Mouse (Mus musculus): Measurements from ENCODE around the gene Alg14. TPM values are rescaled to one million over a fixed set of nuclear protein-coding genes. Genes with fewer than 3 reads are reported as not detected.

Gene Alg14
- polyA plus RNA-seq, 1 experiment from 2014 or later = 33.8 TPM

- no peak overlapping the region for H3K27ac ChIP-seq (replicated peaks)
- no peak overlapping the region for H3K4me2 ChIP-seq (replicated peaks)
- 66% methylated on average over 7 of the region's 7 CpGs for WGBS
- H3K9me3 ChIP-seq = no peaks in the 10 kb centered on the region
- H3K4me3 ChIP-seq = no peak overlapping the region
- no peak overlapping the region for H3K9ac ChIP-seq (replicated peaks)
- ATAC-seq (ENCODE audit: low FRiP score, low read depth) = no peak
- peaks cover 65% of the 10 kb centered on the region for H3K27me3 ChIP-seq
- H3K36me3 ChIP-seq = no peaks in the 10 kb centered on the region
- 0 out of 2 replicates have a peak, but pooled peaks cover 4% of the 10 kb centered on the region for H3K4me1 ChIP-seq
Observed at GRCm38 (mm10) chr3:121261251-121261650, 30.3 kb upstream of the Alg14 start.

- no peak for ATAC-seq (ENCODE audit: low FRiP score, low read depth)
- no peaks in the 10 kb centered on the region for H3K36me3 ChIP-seq
- H3K9me3 ChIP-seq = no peaks in the 10 kb centered on the region
- 10% methylated on average over 17 of the region's 21 CpGs for whole genome bisulfite sequencing
- peak overlapping the region; percentile 94 for H3K4me2 ChIP-seq (replicated peaks)
- no peak overlapping the region for H3K27ac ChIP-seq (replicated peaks)
- peak overlapping the region; percentile 76 for H3K9ac ChIP-seq (replicated peaks)
- H3K4me1 ChIP-seq = 0 out of 2 replicates have a peak, but pooled peaks cover 4% of the 10 kb centered on the region
- H3K27me3 ChIP-seq = peaks cover 65% of the 10 kb centered on the region
- peak overlapping the region; percentile 76 for H3K4me3 ChIP-seq
Observed at GRCm38 (mm10) chr3:121261939-121262520, 29.5 kb upstream of the Alg14 start.

- Histone ChIP-seq H3K36me3 (no peaks in the 10 kb centered on the region), H3K9me3 (no peaks in the 10 kb centered on the region), H3K27ac (replicated peaks) (no peak overlapping the region; the same call in 1 of the 2 replicates), H3K4me2 (replicated peaks) (peak overlapping the region; percentile 94), H3K4me1 (0 out of 2 replicates have a peak, but pooled peaks cover 4% of the 10 kb centered on the region), H3K27me3 (peaks cover 63% of the 10 kb centered on the region), H3K9ac (replicated peaks) (peak overlapping the region; percentile 76), H3K4me3 (peak overlapping the region; percentile 76)
- WGBS = under 1% methylated on average over 95 of the region's 97 CpGs
- ATAC-seq (ENCODE audit: low FRiP score, low read depth) = peak; percentile 91
Observed at GRCm38 (mm10) chr3:121262521-121263204, 28.9 kb upstream of the Alg14 start.

GRCm38 (mm10) chr3:121263205-121263548 lies 28.4 kb upstream of the Alg14 start:
- Histone ChIP-seq H3K36me3 (no peaks in the 10 kb centered on the region), H3K4me3 (peak overlapping the region; percentile 76), H3K27me3 (peaks cover 61% of the 10 kb centered on the region), H3K9me3 (no peaks in the 10 kb centered on the region), H3K4me2 (replicated peaks) (peak overlapping the region; percentile 94), H3K27ac (replicated peaks) (no peak overlapping the region), H3K9ac (replicated peaks) (peak overlapping the region; percentile 76), H3K4me1 (0 out of 2 replicates have a peak, but pooled peaks cover 4% of the 10 kb centered on the region)
- WGBS = 3% methylated on average over 20 of the region's 20 CpGs
- ATAC-seq (ENCODE audit: low FRiP score, low read depth) = 0 out of 2 replicates have a peak, but pooled peaks have one; percentile 27

- Histone ChIP-seq H3K36me3 (no peaks in the 10 kb centered on the region), H3K4me2 (replicated peaks) (no peak overlapping the region), H3K4me1 (0 out of 2 replicates have a peak, but pooled peaks cover 4% of the 10 kb centered on the region), H3K27ac (replicated peaks) (no peak overlapping the region), H3K9me3 (no peaks in the 10 kb centered on the region), H3K4me3 (no peak overlapping the region), H3K27me3 (peaks cover 55% of the 10 kb centered on the region), H3K9ac (replicated peaks) (no peak overlapping the region)
- ATAC-seq (ENCODE audit: low FRiP score, low read depth) = no peak
- WGBS = 55% methylated on average over 6 of the region's 6 CpGs
Observed at GRCm38 (mm10) chr3:121264242-121264641, 27.3 kb upstream of the Alg14 start.

GRCm38 (mm10) chr3:121267283-121267682 lies 24.3 kb upstream of the Alg14 start:
- no peaks in the 10 kb centered on the region for H3K36me3 ChIP-seq
- no peaks in the 10 kb centered on the region for H3K9me3 ChIP-seq
- H3K9ac ChIP-seq (replicated peaks) = no peak overlapping the region
- no peak overlapping the region for H3K4me3 ChIP-seq
- ATAC-seq (ENCODE audit: low FRiP score, low read depth) = no peak
- H3K27me3 ChIP-seq = peaks cover 28% of the 10 kb centered on the region
- H3K27ac ChIP-seq (replicated peaks) = no peak overlapping the region
- H3K4me1 ChIP-seq = 0 out of 2 replicates have a peak, but pooled peaks cover under 1% of the 10 kb centered on the region
- no peak overlapping the region for H3K4me2 ChIP-seq (replicated peaks)
- 90% methylated on average over 5 of the region's 5 CpGs for WGBS

- no peak overlapping the region for H3K4me2 ChIP-seq (replicated peaks)
- no peaks in the 10 kb centered on the region for H3K9me3 ChIP-seq
- H3K27ac ChIP-seq (replicated peaks) = no peak overlapping the region
- 80% methylated on average over 2 of the region's 2 CpGs for WGBS
- H3K36me3 ChIP-seq = no peaks in the 10 kb centered on the region
- no peak for ATAC-seq (ENCODE audit: low FRiP score, low read depth)
- no peaks in the 10 kb centered on the region for H3K4me1 ChIP-seq
- H3K27me3 ChIP-seq = no peaks in the 10 kb centered on the region
- H3K4me3 ChIP-seq = no peak overlapping the region
- H3K9ac ChIP-seq (replicated peaks) = no peak overlapping the region
Observed at GRCm38 (mm10) chr3:121272577-121272976, 19.0 kb upstream of the Alg14 start.

- WGBS = 87% methylated on average over 2 of the region's 2 CpGs
- Histone ChIP-seq H3K4me3 (no peak overlapping the region), H3K27ac (replicated peaks) (no peak overlapping the region), H3K27me3 (no peaks in the 10 kb centered on the region), H3K9ac (replicated peaks) (no peak overlapping the region), H3K4me2 (replicated peaks) (no peak overlapping the region), H3K9me3 (no peaks in the 10 kb centered on the region), H3K36me3 (no peaks in the 10 kb centered on the region), H3K4me1 (no peaks in the 10 kb centered on the region)
- no peak for ATAC-seq (ENCODE audit: low FRiP score, low read depth)
Observed at GRCm38 (mm10) chr3:121274010-121274409, 17.6 kb upstream of the Alg14 start.

GRCm38 (mm10) chr3:121277009-121277408 lies 14.6 kb upstream of the Alg14 start:
- 80% methylated on average over 4 of the region's 4 CpGs for WGBS
- no peak overlapping the region for H3K9ac ChIP-seq (replicated peaks)
- H3K4me3 ChIP-seq = no peak overlapping the region
- no peak overlapping the region for H3K27ac ChIP-seq (replicated peaks)
- H3K9me3 ChIP-seq = no peaks in the 10 kb centered on the region
- H3K4me2 ChIP-seq (replicated peaks) = no peak overlapping the region
- no peak for ATAC-seq (ENCODE audit: low FRiP score, low read depth)
- no peaks in the 10 kb centered on the region for H3K36me3 ChIP-seq
- no peaks in the 10 kb centered on the region for H3K4me1 ChIP-seq
- no peaks in the 10 kb centered on the region for H3K27me3 ChIP-seq

GRCm38 (mm10) chr3:121277557-121277956 lies 14.0 kb upstream of the Alg14 start:
- WGBS = 90% methylated on average over 4 of the region's 4 CpGs
- Histone ChIP-seq H3K36me3 (no peaks in the 10 kb centered on the region), H3K27me3 (no peaks in the 10 kb centered on the region), H3K4me2 (replicated peaks) (no peak overlapping the region), H3K9me3 (no peaks in the 10 kb centered on the region), H3K4me1 (no peaks in the 10 kb centered on the region), H3K27ac (replicated peaks) (no peak overlapping the region), H3K9ac (replicated peaks) (no peak overlapping the region), H3K4me3 (no peak overlapping the region)
- ATAC-seq (ENCODE audit: low FRiP score, low read depth) = no peak

- 89% methylated on average over 14 of the region's 14 CpGs for WGBS
- no peaks in the 10 kb centered on the region for H3K9me3 ChIP-seq
- H3K4me2 ChIP-seq (replicated peaks) = no peak overlapping the region
- no peak for ATAC-seq (ENCODE audit: low FRiP score, low read depth)
- no peaks in the 10 kb centered on the region for H3K4me1 ChIP-seq
- no peak overlapping the region for H3K4me3 ChIP-seq
- no peak overlapping the region for H3K27ac ChIP-seq (replicated peaks)
- H3K36me3 ChIP-seq = no peaks in the 10 kb centered on the region
- H3K27me3 ChIP-seq = no peaks in the 10 kb centered on the region
- H3K9ac ChIP-seq (replicated peaks) = no peak overlapping the region
Observed at GRCm38 (mm10) chr3:121279679-121280078, 11.9 kb upstream of the Alg14 start.

GRCm38 (mm10) chr3:121282998-121283397 lies 8.6 kb upstream of the Alg14 start, which contains the start of gene Tmem56:
Gene Tmem56, minus strand, starts transcription at chr3:121283098.
- no peaks in the 10 kb centered on the region for H3K27me3 ChIP-seq
- WGBS = 87% methylated on average over 4 of the region's 4 CpGs

More at GRCm38 (mm10) chr3:121282998-121283397, 8.6 kb upstream of the Alg14 start, which contains the start of gene Tmem56:
- H3K4me1 ChIP-seq = no peaks in the 10 kb centered on the region
- no peak within 1 kb of the TSS for H3K9ac ChIP-seq (replicated peaks)
- H3K27ac ChIP-seq (replicated peaks) = no peak within 1 kb of the TSS
- no peak for ATAC-seq (ENCODE audit: low FRiP score, low read depth)
- no peaks in the 10 kb centered on the region for H3K36me3 ChIP-seq
- no peaks in the 10 kb centered on the region for H3K9me3 ChIP-seq
- no peak within 1 kb of the TSS for H3K4me3 ChIP-seq
- no peak within 1 kb of the TSS for H3K4me2 ChIP-seq (replicated peaks)
